ENCODE assay signal across 10 mouse cellular contexts in the genomic region with DNA sequence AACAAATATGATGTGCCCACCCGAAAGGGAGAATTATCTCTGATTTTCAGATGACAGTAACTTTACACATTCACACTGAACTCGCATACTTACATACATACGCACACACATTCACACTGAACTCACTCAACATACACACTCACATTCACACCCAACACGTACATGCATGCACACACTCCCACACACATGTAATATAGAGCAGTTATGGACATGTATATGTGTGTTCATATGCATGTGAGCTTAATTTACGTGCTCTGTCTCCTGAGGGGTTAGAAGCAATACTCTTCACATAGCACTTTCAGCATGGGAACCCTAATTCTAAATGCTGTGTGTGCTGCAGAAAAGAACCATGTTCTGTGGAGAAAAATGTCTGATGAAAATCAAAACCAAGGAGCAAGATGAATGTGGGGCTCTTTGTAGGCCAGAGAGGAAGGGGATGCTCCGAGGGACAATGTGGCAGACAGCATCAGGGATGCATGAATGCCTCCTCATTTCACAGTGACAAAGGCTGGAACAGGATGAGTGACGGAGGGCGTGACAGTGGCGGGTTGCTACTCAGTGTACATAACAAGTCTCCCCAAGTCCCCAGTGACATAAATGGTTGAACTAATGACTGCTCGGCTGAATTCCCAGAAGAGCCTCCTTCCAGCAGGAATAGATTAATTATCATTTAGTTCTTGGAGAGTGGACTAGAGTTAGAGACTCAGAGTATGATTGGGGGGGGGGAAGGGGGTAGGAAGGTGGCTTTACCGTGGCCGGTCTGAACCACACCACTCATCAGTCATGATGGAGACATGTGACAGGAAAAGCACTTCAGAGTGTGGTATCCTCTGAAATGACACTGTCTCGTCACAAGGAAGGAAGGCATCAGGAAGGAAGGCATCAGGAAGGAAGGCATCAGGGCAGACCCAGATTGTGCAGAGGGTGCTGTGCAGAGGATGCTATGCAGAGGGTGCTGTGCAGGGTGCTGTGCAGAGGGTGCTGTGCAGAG. TPM values are rescaled to one million over a fixed set of nuclear protein-coding genes. Genes with fewer than 3 reads are reported as not detected.
DNase-seq lines count a peak whose midpoint lies in the region; ATAC-seq and TF ChIP-seq lines count a peak whose summit lies in the region.
"Had no signal": no experiment of that assay in that cellular context is flagged by ENCODE, and none has a peak within 500 bp of the region (broad histone marks: within the 10 kb centered on the region; RNA-seq: fewer than 3 reads in every experiment).

No protein-coding gene starts in this region.

- WGBS in embryonic facial prominence, embryonic 11.5 days, result 68% methylated on average over 13 of the region's 13 CpGs
- 66% methylated on average over 13 of the region's 13 CpGs for WGBS in embryonic facial prominence, embryonic 10.5 days
- 37% methylated on average over 13 of the region's 13 CpGs for WGBS in forebrain, postnatal 0 days
- WGBS in midbrain, embryonic 12.5 days, result 52% methylated on average over 13 of the region's 13 CpGs

- peak; percentile 75 for ATAC-seq in embryonic facial prominence, embryonic 11.5 days (replicated peaks; ENCODE audit: insufficient number of reproducible peaks, low FRiP score, low TSS enrichment, low read depth)
- ATAC-seq in forebrain, postnatal 0 days, result peak; percentile 92
- peak; percentile 90 for ATAC-seq in midbrain, embryonic 12.5 days (ENCODE audit: low FRiP score, low read depth)

- H3K4me1 ChIP-seq in embryonic facial prominence, embryonic 11.5 days (ENCODE audit: control insufficient read depth, insufficient read depth, low read length), result no peaks in the 10 kb centered on the region
- peaks cover 10% of the 10 kb centered on the region; the same call in 1 of the 2 replicates for H3K4me1 ChIP-seq in embryonic facial prominence, embryonic 10.5 days
- no peaks in the 10 kb centered on the region for H3K4me1 ChIP-seq in forebrain, postnatal 0 days (ENCODE audit: insufficient read depth)
- peaks cover 14% of the 10 kb centered on the region for H3K4me1 ChIP-seq in midbrain, embryonic 12.5 days

- no peaks in the 10 kb centered on the region for H3K27me3 ChIP-seq in embryonic facial prominence, embryonic 11.5 days (ENCODE audit: control insufficient read depth, insufficient read depth, low read length)
- H3K27me3 ChIP-seq in embryonic facial prominence, embryonic 10.5 days (replicated peaks; ENCODE audit: low read depth, poor library complexity, severe bottlenecking), result no peaks in the 10 kb centered on the region
- no peaks in the 10 kb centered on the region for H3K27me3 ChIP-seq in forebrain, postnatal 0 days (ENCODE audit: insufficient read depth, low read length)
- H3K27me3 ChIP-seq in midbrain, embryonic 12.5 days, result no peaks in the 10 kb centered on the region

- no peak overlapping the region for H3K27ac ChIP-seq in embryonic facial prominence, embryonic 11.5 days (replicated peaks; ENCODE audit: low read depth, low read length)
- H3K27ac ChIP-seq in embryonic facial prominence, embryonic 10.5 days (replicated peaks), result no peak overlapping the region
- peak overlapping the region; percentile 40; the same call in 1 of the 2 replicates for H3K27ac ChIP-seq in forebrain, postnatal 0 days (ENCODE audit: low read depth, low read length)
- peak overlapping the region; percentile 65 for H3K27ac ChIP-seq in midbrain, embryonic 12.5 days (replicated peaks)

- no peaks in the 10 kb centered on the region; the same call in 1 of the 2 replicates for H3K36me3 ChIP-seq in embryonic facial prominence, embryonic 11.5 days (replicated peaks; ENCODE audit: control insufficient read depth, insufficient read depth, low read depth, low read length)
- H3K36me3 ChIP-seq in embryonic facial prominence, embryonic 10.5 days (replicated peaks), result peaks cover 84% of the 10 kb centered on the region
- H3K36me3 ChIP-seq in forebrain, postnatal 0 days (ENCODE audit: insufficient read depth), result peaks cover 58% of the 10 kb centered on the region
- H3K36me3 ChIP-seq in midbrain, embryonic 12.5 days, result peaks cover 63% of the 10 kb centered on the region

- H3K4me3 ChIP-seq in embryonic facial prominence, embryonic 11.5 days (ENCODE audit: low read depth, low read length), result no peak overlapping the region
- H3K4me3 ChIP-seq in embryonic facial prominence, embryonic 10.5 days, result no peak overlapping the region
- H3K4me3 ChIP-seq in forebrain, postnatal 0 days (ENCODE audit: low read depth, low read length), result no peak overlapping the region
- no peak overlapping the region for H3K4me3 ChIP-seq in midbrain, embryonic 12.5 days

- DNase-seq in embryonic facial prominence, embryonic 11.5 days (ENCODE audit: low spot score), result no peak
- DNase-seq in embryonic facial prominence, embryonic 10.5 days (ENCODE audit: low spot score), result no peak
- DNase-seq in Muller cell, postnatal 12 days (ENCODE audit: inconsistent ontology term), result peak; percentile 60
- peak; percentile 38 for DNase-seq in forebrain, postnatal 0 days
- DNase-seq in adrenal gland, postnatal 4 days (ENCODE audit: low spot score in 2 of 2), result no peak
- DNase-seq in frontal cortex, postnatal 25 days (ENCODE audit: low spot score in 2 of 2), result no peak
- no peak for DNase-seq in right cerebral cortex, adult 18-20 months
- DNase-seq: adrenal gland, postnatal 10 days had no signal

- no peak; the same call in 1 of the 2 replicates for TF ChIP-seq CTCF in forebrain, postnatal 0 days (IDR thresholded peaks at IDR 0.05; ENCODE audit: low read depth)

- H3K4me2 ChIP-seq in embryonic facial prominence, embryonic 11.5 days (ENCODE audit: low read depth, low read length), result no peak overlapping the region
- no peak overlapping the region for H3K4me2 ChIP-seq in forebrain, postnatal 0 days (ENCODE audit: low read depth)
- no peak overlapping the region for H3K4me2 ChIP-seq in midbrain, embryonic 12.5 days (replicated peaks)

- no peak overlapping the region for H3K9ac ChIP-seq in embryonic facial prominence, embryonic 11.5 days (replicated peaks; ENCODE audit: low read length)
- no peak overlapping the region; the same call in 1 of the 2 replicates for H3K9ac ChIP-seq in forebrain, postnatal 0 days
- 0 out of 2 replicates have a peak overlapping the region, but pooled peaks have one; percentile 24 for H3K9ac ChIP-seq in midbrain, embryonic 12.5 days (replicated peaks)

- H3K9me3 ChIP-seq in embryonic facial prominence, embryonic 11.5 days (replicated peaks; ENCODE audit: control insufficient read depth, low read length), result no peaks in the 10 kb centered on the region
- no peaks in the 10 kb centered on the region for H3K9me3 ChIP-seq in embryonic facial prominence, embryonic 10.5 days
- no peaks in the 10 kb centered on the region for H3K9me3 ChIP-seq in forebrain, postnatal 0 days (ENCODE audit: low read length)
- no peaks in the 10 kb centered on the region for H3K9me3 ChIP-seq in midbrain, embryonic 12.5 days

RNA-seq across cellular contexts. Expression of gene Slc36a4, which starts 22.5 kb away (rescaled TPM):
- 18.3 and 19.3 TPM in 2 replicates for polyA plus RNA-seq in embryonic facial prominence, embryonic 11.5 days (2014; fragmentation: Nextera tagmentation; extraction: Ambion mirVana)
- 10.7 and 11.5 TPM in 2 replicates for polyA plus RNA-seq in embryonic facial prominence, embryonic 10.5 days (2016; fragmentation: Nextera tagmentation; extraction: Ambion mirVana)
- total RNA-seq in forebrain, postnatal 0 days (2014; rRNA removed), result 40.0 and 56.9 TPM in 2 replicates
- 18.6 and 28.1 TPM in 2 replicates for polyA plus RNA-seq in forebrain, postnatal 0 days (2015; fragmentation: Nextera tagmentation; extraction: Ambion mirVana)
- 18.9 and 20.6 TPM in 2 replicates for polyA plus RNA-seq in midbrain, embryonic 12.5 days (2016; fragmentation: Nextera tagmentation; extraction: Ambion mirVana)
- 10 to 100 TPM; 34.6 to 38.6 TPM for total RNA-seq in adrenal gland, postnatal 4 days (2021)
- total RNA-seq: MEL had no signal

Comparison
In these comparisons a context has a peak if more than half of its experiments do, and no peak if none do; other contexts are left out.
1. DNase-seq: peak in Muller cell, postnatal 12 days (single experiment) and forebrain, postnatal 0 days (single experiment); none in embryonic facial prominence, embryonic 11.5 days (single experiment), embryonic facial prominence, embryonic 10.5 days (single experiment), adrenal gland, postnatal 4 days (0 of 2), frontal cortex, postnatal 25 days (0 of 2) and right cerebral cortex, adult 18-20 months (single experiment).
2. H3K27ac ChIP-seq: peak in forebrain, postnatal 0 days (single experiment) and midbrain, embryonic 12.5 days (single experiment); none in embryonic facial prominence, embryonic 11.5 days (single experiment) and embryonic facial prominence, embryonic 10.5 days (single experiment).
3. Peak in every context shown above with its lines, with median percentiles within 50 percentile points of each other: ATAC-seq.